Mouse (Mus musculus) layer of hippocampus, adult 2 months (tissue): Measurements from ENCODE around the gene Rsrc1. TPM values are rescaled to one million over a fixed set of nuclear protein-coding genes. Genes with fewer than 3 reads are reported as not detected.

Experiments used
- DNase-seq, 2 experiments: peaks; one replicate each; pipeline ENCODE4 v3.0.0; 2022; ENCODE audit warnings: low spot score in 2 of 2
- H3K27ac ChIP-seq: fragments of 200-600 bp; 2 replicates; pipeline ENCODE4 v1.8.1; 2022
- H3K4me3 ChIP-seq: fragments of 200-600 bp; 2 replicates; pipeline ENCODE4 v1.8.1; 2022; ENCODE audit warnings: mild to moderate bottlenecking
- CTCF ChIP-seq: fragments of 200-600 bp; conservative IDR thresholded peaks from 2 replicates; pipeline ENCODE4 v1.8.1; 2022; ENCODE audit warnings: antibody characterized with exemption, mild to moderate bottlenecking, moderate library complexity
- long read RNA-seq, 2 experiments: library from polyadenylated mRNA; stranded (forward); transcript quantifications; one replicate each; pipeline ENCODE4 v2.0.0; 2021; ENCODE audit warnings: borderline mapping rate in 2 of 2
- total RNA-seq, 2 experiments: library from RNA; stranded (reverse); gene quantifications; 2 replicates each; pipeline ENCODE4 v1.2.3; 2021

Gene Rsrc1
- 10 to 100 TPM; 40.2 to 41.5 TPM for total RNA-seq
- long read RNA-seq, experiment 1, transcript Rsrc1-203 (10 exons, 3,224 nt): major isoform, 17 of 39 reads
- long read RNA-seq, experiment 1, partial matches to known transcripts: 0 of 39 reads
- long read RNA-seq, experiment 1, other reads (novel, unspliced or antisense): 20 of 39 reads
- long read RNA-seq, experiment 2, transcript Rsrc1-203 (10 exons, 3,224 nt): major isoform, 21 of 45 reads
- long read RNA-seq, experiment 2, partial matches to known transcripts: 0 of 45 reads
- long read RNA-seq, experiment 2, other reads (novel, unspliced or antisense): 22 of 45 reads

DNA sequence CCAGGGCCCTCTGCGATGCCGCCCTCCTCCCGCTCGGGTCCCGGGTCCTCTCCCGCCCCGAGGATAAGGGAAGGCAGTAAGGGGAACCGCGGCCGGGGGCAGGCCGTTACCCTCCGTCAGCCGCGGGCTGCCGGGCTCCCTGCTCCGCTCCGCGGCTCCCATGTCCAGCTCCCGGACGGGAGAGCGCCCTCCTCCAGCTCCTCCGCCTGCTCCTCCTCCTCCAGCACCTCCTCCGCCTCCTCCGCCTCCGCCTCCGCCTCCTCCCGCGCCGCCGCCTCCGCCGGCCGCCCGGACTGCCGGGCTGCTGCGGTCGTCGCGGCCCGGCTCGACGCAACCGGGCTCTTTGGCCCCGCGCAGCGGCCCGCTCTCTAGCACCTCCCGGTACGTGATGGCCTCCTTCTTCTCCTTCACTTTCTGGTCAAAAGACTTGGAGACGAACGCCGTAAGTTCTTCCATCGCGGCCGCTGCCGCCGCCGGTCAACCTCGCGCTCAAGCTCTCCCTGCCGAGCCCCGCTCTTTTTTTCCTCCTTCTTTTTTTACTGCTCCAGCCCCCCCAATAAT, at the start of gene Rsrc1:
Gene Rsrc1, plus strand, starts transcription at position 290 of the 561 bp plus-strand sequence.
- DNase-seq: no peak
- peak within 1 kb of the TSS; percentile 24 for H3K4me3 ChIP-seq
- no peak for TF ChIP-seq CTCF
- H3K27ac ChIP-seq: no peak within 1 kb of the TSS

DNA sequence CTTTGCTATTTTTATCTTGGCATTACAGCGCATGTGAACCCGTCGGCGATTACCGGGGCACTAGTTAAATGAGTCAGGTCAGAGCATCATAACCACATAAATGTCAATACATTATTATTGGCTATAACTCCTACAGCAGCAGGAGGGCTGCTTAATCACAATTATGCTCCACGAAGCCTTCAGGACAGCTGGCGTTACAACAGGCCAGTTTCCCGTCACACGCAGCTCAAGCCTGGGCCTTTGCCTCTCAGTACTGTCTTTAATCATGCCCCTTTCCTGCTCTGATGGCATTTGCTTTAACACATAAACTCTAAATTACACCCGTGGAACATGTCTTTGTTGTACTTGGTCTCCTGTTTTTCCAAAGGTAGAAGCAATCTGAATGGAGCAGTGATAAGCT, 41.5 kb upstream of the Rsrc1 start:
- H3K4me3 ChIP-seq: no peak overlapping the region
- TF ChIP-seq CTCF: no peak
- H3K27ac ChIP-seq: no peak overlapping the region
- DNase-seq: no peak

- no peak for DNase-seq
- no peak overlapping the region for H3K4me3 ChIP-seq
Measured at GRCm38 (mm10) chr3:66955126-66955525, 26.1 kb upstream of the Rsrc1 start.

DNA sequence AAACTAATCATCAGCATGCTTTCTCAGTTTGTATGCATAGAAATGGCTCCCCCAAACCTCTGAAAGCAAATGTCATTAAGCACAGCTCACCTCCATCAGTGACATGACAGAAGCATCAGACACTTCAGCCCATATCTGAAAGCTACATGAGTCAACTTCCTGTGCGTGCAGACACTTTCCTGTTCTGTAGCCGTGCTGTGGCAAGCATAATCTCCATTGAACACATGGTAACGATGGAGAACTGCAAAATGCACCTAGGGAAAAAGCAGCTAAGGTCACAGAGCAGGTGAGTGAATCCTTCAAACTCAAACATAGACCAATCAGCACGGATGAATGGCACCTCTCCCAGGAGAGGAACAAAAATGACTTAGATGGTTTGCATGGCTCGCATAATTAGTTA, 21.2 kb upstream of the Rsrc1 start:
- H3K27ac ChIP-seq: no peak overlapping the region
- no peak for TF ChIP-seq CTCF
- H3K4me3 ChIP-seq: no peak overlapping the region
- no peak for DNase-seq

More at GRCm38 (mm10) chr3:66955126-66955525, 26.1 kb upstream of the Rsrc1 start:
- H3K27ac ChIP-seq: no peak overlapping the region
- TF ChIP-seq CTCF: no peak

- H3K4me3 ChIP-seq: no peak overlapping the region
- H3K27ac ChIP-seq: no peak overlapping the region
- no peak for DNase-seq
- no peak for TF ChIP-seq CTCF
Measured at GRCm38 (mm10) chr3:66964884-66965283, 16.3 kb upstream of the Rsrc1 start.

DNA sequence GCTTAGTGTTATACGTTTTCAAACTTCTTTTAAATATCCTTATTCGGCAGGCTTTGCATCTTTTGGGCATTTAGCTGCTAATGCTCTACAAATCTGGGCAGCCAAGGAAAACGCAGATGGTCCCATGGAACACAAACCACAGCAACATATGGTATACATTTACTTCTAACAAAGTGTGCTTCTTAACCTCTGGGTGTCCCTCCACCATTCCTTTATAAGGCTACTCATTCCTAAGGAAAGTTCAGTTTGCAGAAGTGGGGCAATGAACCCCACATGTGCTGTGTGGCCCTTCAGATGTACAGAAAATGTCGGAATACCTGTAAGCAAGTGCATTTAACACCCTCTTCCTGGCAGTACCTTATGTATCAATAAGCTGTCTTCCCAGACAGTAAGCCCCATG, 13.7 kb upstream of the Rsrc1 start:
- H3K27ac ChIP-seq: no peak overlapping the region
- no peak for TF ChIP-seq CTCF
- no peak overlapping the region for H3K4me3 ChIP-seq
- no peak for DNase-seq

GRCm38 (mm10) chr3:66970261-66970660, 10.9 kb upstream of the Rsrc1 start:
- H3K27ac ChIP-seq: no peak overlapping the region
- no peak for TF ChIP-seq CTCF
- no peak overlapping the region for H3K4me3 ChIP-seq
- DNase-seq: no peak

GRCm38 (mm10) chr3:66970661-66971331, 10.4 kb upstream of the Rsrc1 start:
- H3K4me3 ChIP-seq: no peak overlapping the region
- no peak overlapping the region for H3K27ac ChIP-seq
- no peak for TF ChIP-seq CTCF
- no peak for DNase-seq

- no peak overlapping the region for H3K27ac ChIP-seq
- no peak for DNase-seq
- no peak for TF ChIP-seq CTCF
- no peak overlapping the region for H3K4me3 ChIP-seq
Measured at GRCm38 (mm10) chr3:66972191-66972950, 8.8 kb upstream of the Rsrc1 start.

DNA sequence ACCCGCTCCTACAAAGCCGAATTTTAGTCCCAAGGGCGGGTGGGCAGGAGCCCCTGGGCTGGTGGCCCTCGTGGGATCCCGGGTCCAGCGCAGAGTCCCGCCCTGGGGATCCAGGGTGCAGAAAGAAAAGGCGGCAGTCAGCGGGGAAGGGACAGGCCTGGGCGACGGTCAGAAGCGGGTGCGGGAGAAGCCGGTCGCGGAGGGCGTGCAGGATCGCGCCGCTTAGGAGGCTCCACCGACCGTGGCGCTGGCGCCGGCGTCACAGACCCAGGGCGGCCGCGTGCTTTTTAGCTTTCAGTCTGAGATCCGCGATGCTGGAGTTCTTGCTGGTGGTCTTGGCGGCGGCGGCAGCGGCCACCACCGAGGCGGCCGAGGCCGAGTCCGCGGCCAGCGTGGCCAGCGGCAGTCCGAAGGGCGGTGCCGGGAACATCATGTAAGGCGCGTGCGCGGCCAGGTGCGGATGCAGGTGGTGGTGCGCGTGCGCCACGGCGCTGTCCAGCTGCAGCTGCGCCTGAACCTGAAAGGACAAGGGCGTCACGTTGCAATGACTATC, 7.7 kb upstream of the Rsrc1 start:
- TF ChIP-seq CTCF: no peak
- Histone ChIP-seq H3K27ac (no peak overlapping the region), H3K4me3 (no peak overlapping the region; the same call in 1 of the 2 replicates)
- no peak for DNase-seq

DNA sequence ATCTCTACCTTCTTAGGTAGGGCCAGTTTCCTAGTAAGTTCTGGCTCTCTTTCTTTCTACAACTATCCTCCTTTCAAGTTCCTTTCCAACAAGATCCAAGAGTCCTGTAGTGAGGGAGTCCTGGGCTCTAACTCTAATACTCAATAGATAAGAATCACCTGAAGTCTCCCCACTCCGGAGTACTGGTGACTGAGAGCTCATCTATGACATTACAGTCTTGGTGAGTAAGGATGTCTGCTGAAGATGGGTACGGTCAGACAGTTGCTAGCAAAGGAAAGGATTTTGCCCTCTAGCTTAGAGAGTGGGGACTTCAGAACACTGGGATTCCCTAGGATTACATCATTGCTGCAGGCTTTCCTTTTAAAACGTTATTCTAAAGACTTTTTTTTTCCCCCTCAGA, 6.7 kb upstream of the Rsrc1 start:
- TF ChIP-seq CTCF: no peak
- DNase-seq: no peak
- H3K27ac ChIP-seq: no peak overlapping the region
- H3K4me3 ChIP-seq: no peak overlapping the region

DNA sequence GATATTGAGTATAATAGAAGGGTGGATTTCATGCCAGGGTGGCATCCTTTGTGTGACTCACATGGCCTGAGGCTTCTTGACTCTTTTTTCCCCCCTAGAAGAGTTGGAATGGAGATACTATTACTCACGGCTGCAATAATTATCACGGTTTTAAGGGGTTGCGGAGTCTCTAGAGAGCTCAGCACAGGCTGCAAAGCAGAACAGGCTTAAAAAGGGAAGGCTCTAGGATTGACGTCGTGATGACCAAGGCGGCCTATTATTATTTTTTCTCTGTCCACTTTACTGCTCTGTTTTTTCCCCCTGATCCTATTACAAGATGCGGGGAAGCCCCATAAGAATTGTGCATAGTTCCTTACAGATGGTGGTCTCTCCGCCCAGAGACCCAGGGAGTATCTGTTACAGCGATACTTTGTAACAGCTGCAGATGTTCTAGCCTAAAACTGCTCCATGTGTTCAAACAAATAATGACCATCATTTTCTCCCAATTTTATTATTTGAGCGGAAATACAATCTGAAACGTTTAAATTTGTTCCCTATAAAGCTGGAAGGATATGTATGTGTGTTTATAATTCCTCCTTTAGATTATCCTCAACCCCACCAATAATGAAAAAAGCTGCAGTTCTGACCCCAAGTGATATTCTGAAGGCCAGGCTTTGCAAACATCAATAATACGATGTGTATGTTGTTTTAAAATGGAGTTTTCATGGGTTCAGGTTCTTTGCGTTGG, 4.1 kb upstream of the Rsrc1 start:
- DNase-seq: no peak
- Histone ChIP-seq H3K27ac (no peak overlapping the region), H3K4me3 (no peak overlapping the region)
- no peak for TF ChIP-seq CTCF
